Mouse (Mus musculus) forebrain, embryonic 16.5 days (tissue): ENCODE data around the gene Dpf1. TPM values are rescaled to one million over a fixed set of nuclear protein-coding genes. Genes with fewer than 3 reads are reported as not detected.

Source experiments
- ATAC-seq: fragments of 200-750 bp; cut with Nextera tagmentation; 2 replicates; pipeline ENCODE4 v1.8.0; 2017; ENCODE audit warnings: mild to moderate bottlenecking, moderate library complexity
- H3K27ac ChIP-seq: fragments of 300-500 bp; sonication (generic); 2 replicates; pipeline ENCODE4 v1.5.1; 2014; ENCODE audit warnings: low read length, control low read depth
- H3K27me3 ChIP-seq: fragments of 300-500 bp; sonication (generic); replicated peaks from 2 replicates; pipeline ENCODE4 v1.6.1; 2014; ENCODE audit warnings: low read length; ENCODE audit not compliant: control insufficient read depth, insufficient read depth
- H3K36me3 ChIP-seq: fragments of 300-500 bp; sonication (generic); 2 replicates; pipeline ENCODE4 v1.6.1; 2014; ENCODE audit not compliant: control insufficient read depth, insufficient read depth
- H3K4me1 ChIP-seq: fragments of 300-500 bp; sonication (generic); replicated peaks from 2 replicates; pipeline ENCODE4 v1.6.1; 2014; ENCODE audit warnings: low read length; ENCODE audit not compliant: control insufficient read depth, insufficient read depth
- H3K4me2 ChIP-seq: fragments of 300-500 bp; sonication (generic); 2 replicates; pipeline ENCODE4 v1.6.1; 2014; ENCODE audit warnings: mild to moderate bottlenecking, low read length, control low read depth
- H3K4me3 ChIP-seq: fragments of 300-500 bp; sonication (generic); replicated peaks from 2 replicates; pipeline ENCODE4 v1.5.1; 2014; ENCODE audit warnings: mild to moderate bottlenecking, low read length, control low read depth
- H3K9ac ChIP-seq: fragments of 300-500 bp; sonication (generic); replicated peaks from 2 replicates; pipeline ENCODE4 v1.6.1; 2014; ENCODE audit warnings: low read depth, low read length, control low read depth
- H3K9me3 ChIP-seq: fragments of 300-500 bp; sonication (generic); 2 replicates; pipeline ENCODE4 v1.6.1; 2016; ENCODE audit warnings: low read length; ENCODE audit not compliant: control insufficient read depth
- WGBS: fragments of 180-500 bp; shearing (Covaris S2); extraction: QIAGEN DNeasy Blood & Tissue Kit; methylation state at CpG from one replicate; pipeline ENCODE4 v1.1.7; 2014; 5-methylcytosine and 5-hydroxymethylcytosine counted together
- polyA plus RNA-seq: library from polyadenylated mRNA; unstranded; fragments of >200 nt; fragmentation: Nextera tagmentation; extraction: Ambion mirVana; gene quantifications from 2 replicates; pipeline ENCODE4 v1.2.1, GENCODE M21; 2015

Dpf1 gene
- polyA plus RNA-seq, 1 experiment from 2014 or later: 270 TPM

GRCm38 (mm10) chr7:29306108-29306507 is 2.4 kb downstream of the Dpf1 start:
- peak overlapping the region; percentile 26; the same call in 1 of the 2 replicates for H3K9ac ChIP-seq
- peak overlapping the region; percentile 97 for H3K4me2 ChIP-seq
- ATAC-seq: no peak
- no peaks in the 10 kb centered on the region for H3K27me3 ChIP-seq
- H3K9me3 ChIP-seq: no peaks in the 10 kb centered on the region
- peaks cover 47% of the 10 kb centered on the region for H3K4me1 ChIP-seq
- H3K4me3 ChIP-seq: peak overlapping the region; percentile 81
- H3K36me3 ChIP-seq: no peaks in the 10 kb centered on the region; the same call in 1 of the 2 replicates
- WGBS: 11% methylated on average over 7 of the region's 7 CpGs
- peak overlapping the region; percentile 54 for H3K27ac ChIP-seq

- peaks cover 2% of the 10 kb centered on the region for H3K36me3 ChIP-seq
- H3K27ac ChIP-seq: peak overlapping the region; percentile 76
- no peak for ATAC-seq
- H3K9me3 ChIP-seq: no peaks in the 10 kb centered on the region
- peak overlapping the region; percentile 97 for H3K4me2 ChIP-seq
- H3K4me3 ChIP-seq: peak overlapping the region; percentile 81
- H3K27me3 ChIP-seq: no peaks in the 10 kb centered on the region
- 8% methylated on average over 7 of the region's 7 CpGs for WGBS
- H3K9ac ChIP-seq: peak overlapping the region; percentile 26; the same call in 1 of the 2 replicates
- H3K4me1 ChIP-seq: peaks cover 48% of the 10 kb centered on the region
Observed at GRCm38 (mm10) chr7:29306619-29307018, 2.9 kb downstream of the Dpf1 start.

- Histone ChIP-seq H3K9me3 (no peaks in the 10 kb centered on the region), H3K27ac (peak overlapping the region; percentile 76), H3K9ac (peak overlapping the region; percentile 83), H3K36me3 (peaks cover 4% of the 10 kb centered on the region), H3K27me3 (no peaks in the 10 kb centered on the region), H3K4me2 (peak overlapping the region; percentile 97), H3K4me1 (peaks cover 52% of the 10 kb centered on the region), H3K4me3 (peak overlapping the region; percentile 81)
- peak; percentile 70 for ATAC-seq
- 1% methylated on average over 42 of the region's 42 CpGs for WGBS
Observed at GRCm38 (mm10) chr7:29307350-29308104, 3.8 kb downstream of the Dpf1 start.

- WGBS: 1% methylated on average over 36 of the region's 36 CpGs
- Histone ChIP-seq H3K4me3 (peak overlapping the region; percentile 81), H3K27me3 (no peaks in the 10 kb centered on the region), H3K36me3 (peaks cover 4% of the 10 kb centered on the region), H3K4me2 (peak overlapping the region; percentile 97), H3K9ac (peak overlapping the region; percentile 83), H3K9me3 (no peaks in the 10 kb centered on the region), H3K27ac (peak overlapping the region; percentile 43), H3K4me1 (peaks cover 69% of the 10 kb centered on the region)
- no peak for ATAC-seq
Observed at GRCm38 (mm10) chr7:29309221-29309721, 5.5 kb downstream of the Dpf1 start.

- Histone ChIP-seq H3K4me1 (peaks cover 74% of the 10 kb centered on the region), H3K27me3 (no peaks in the 10 kb centered on the region), H3K9me3 (no peaks in the 10 kb centered on the region), H3K27ac (no peak overlapping the region), H3K9ac (peak overlapping the region; percentile 83), H3K4me3 (peak overlapping the region; percentile 81), H3K36me3 (peaks cover 6% of the 10 kb centered on the region), H3K4me2 (peak overlapping the region; percentile 97)
- WGBS: 18% methylated on average over 5 of the region's 5 CpGs
- ATAC-seq: no peak
Observed at GRCm38 (mm10) chr7:29309749-29310148, 6.0 kb downstream of the Dpf1 start.

- H3K4me1 ChIP-seq: peaks cover 81% of the 10 kb centered on the region
- H3K27ac ChIP-seq: peak overlapping the region; percentile 59; the same call in 1 of the 2 replicates
- H3K9ac ChIP-seq: peak overlapping the region; percentile 15; the same call in 1 of the 2 replicates
- peak overlapping the region; percentile 48 for H3K4me2 ChIP-seq
- no peaks in the 10 kb centered on the region for H3K9me3 ChIP-seq
- WGBS: 27% methylated on average over 9 of the region's 9 CpGs
- peaks cover 6% of the 10 kb centered on the region for H3K36me3 ChIP-seq
- no peak for ATAC-seq
- no peaks in the 10 kb centered on the region for H3K27me3 ChIP-seq
- H3K4me3 ChIP-seq: peak overlapping the region; percentile 19; the same call in 1 of the 2 replicates
Observed at GRCm38 (mm10) chr7:29313051-29313450, 9.3 kb downstream of the Dpf1 start.

GRCm38 (mm10) chr7:29313572-29314261 is 10.0 kb downstream of the Dpf1 start:
- peak overlapping the region; percentile 34 for H3K4me2 ChIP-seq
- peak overlapping the region; percentile 68 for H3K27ac ChIP-seq
- peak overlapping the region; percentile 11; the same call in 1 of the 2 replicates for H3K4me3 ChIP-seq
- no peaks in the 10 kb centered on the region for H3K27me3 ChIP-seq
- H3K9ac ChIP-seq: peak overlapping the region; percentile 38; the same call in 1 of the 2 replicates
- ATAC-seq: no peak
- H3K36me3 ChIP-seq: peaks cover 6% of the 10 kb centered on the region
- H3K9me3 ChIP-seq: no peaks in the 10 kb centered on the region
- 43% methylated on average over 9 of the region's 9 CpGs for WGBS
- H3K4me1 ChIP-seq: peaks cover 85% of the 10 kb centered on the region

- peak; percentile 12; the same call in 1 of the 2 replicates for ATAC-seq
- Histone ChIP-seq H3K36me3 (peaks cover 6% of the 10 kb centered on the region), H3K4me2 (peak overlapping the region; percentile 26), H3K9me3 (no peaks in the 10 kb centered on the region), H3K4me3 (no peak overlapping the region; the same call in 1 of the 2 replicates), H3K27ac (peak overlapping the region; percentile 95), H3K27me3 (no peaks in the 10 kb centered on the region), H3K4me1 (peaks cover 88% of the 10 kb centered on the region), H3K9ac (0 out of 2 replicates have a peak overlapping the region, but pooled peaks have one; percentile 11)
- WGBS: 38% methylated on average over 13 of the region's 13 CpGs
Observed at GRCm38 (mm10) chr7:29314844-29315628, 11.3 kb downstream of the Dpf1 start.
